Mouse (Mus musculus): Measurements from ENCODE around the gene Bag6. TPM values are rescaled to one million over a fixed set of nuclear protein-coding genes. Genes with fewer than 3 reads are reported as not detected.

Bag6 gene
- polyA plus RNA-seq, 1 experiment from 2014 or later, result 73.6 TPM

DNA sequence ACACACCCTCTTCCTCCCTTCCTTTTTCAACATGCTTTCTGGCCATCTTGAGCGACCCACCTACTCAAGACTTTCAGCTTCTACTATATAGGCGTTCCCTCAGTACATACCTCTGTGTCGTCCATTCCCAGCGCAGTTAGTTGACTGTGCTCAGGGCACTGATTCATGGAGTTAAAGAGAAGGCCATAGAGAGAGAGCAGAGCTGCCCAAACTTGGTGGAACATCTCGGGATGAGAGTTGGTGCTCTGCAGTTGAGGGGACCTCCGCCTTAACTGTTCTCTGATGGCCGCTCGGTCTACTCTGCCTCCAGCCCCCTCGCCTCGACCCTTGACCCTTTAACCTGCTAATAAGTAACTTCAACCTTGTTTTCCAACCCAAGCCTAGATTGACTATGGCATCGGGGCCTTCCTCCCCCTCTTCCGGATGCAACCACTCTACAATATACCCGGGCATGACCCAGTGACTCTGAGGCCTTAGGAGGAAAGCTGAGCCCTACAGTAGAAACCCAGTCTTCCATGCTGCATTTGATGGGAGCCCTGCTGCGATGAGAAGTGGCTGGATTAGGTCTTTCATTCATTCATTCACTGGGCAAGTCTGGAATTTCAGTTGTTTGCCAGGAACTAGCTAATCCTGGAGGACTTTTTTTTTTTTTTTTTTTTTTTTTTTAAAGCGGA lies 3.3 kb upstream of the Bag6 start, which contains the start of gene Apom:
Apom (minus strand) TSS at position 551 of the 674 bp plus-strand sequence.
- Histone ChIP-seq H3K4me2 (peak within 1 kb of the TSS; percentile 62), H3K4me3 (ENCODE audit: low read depth, low read length) (peak within 1 kb of the TSS; percentile 47), H3K27ac (ENCODE audit: low read depth, low read length) (peak within 1 kb of the TSS; percentile 61), H3K9me3 (ENCODE audit: control insufficient read depth, low read length) (no peaks in the 10 kb centered on the region), H3K9ac (ENCODE audit: low read depth, low read length) (peak within 1 kb of the TSS; percentile 7; the same call in 1 of the 2 replicates), H3K36me3 (ENCODE audit: control insufficient read depth, insufficient read depth, low read length) (peaks cover 6% of the 10 kb centered on the region; the same call in 1 of the 2 replicates), H3K27me3 (replicated peaks; ENCODE audit: control insufficient read depth, insufficient read depth, low read length) (no peaks in the 10 kb centered on the region), H3K4me1 (replicated peaks; ENCODE audit: control insufficient read depth, insufficient read depth, low read length) (peaks cover 13% of the 10 kb centered on the region)
- 74% methylated on average over 15 of the region's 15 CpGs for WGBS
- ATAC-seq (replicated peaks; ENCODE audit: low FRiP score) (no peak), DNase-seq (ENCODE audit: low spot score) (no peak)

DNA sequence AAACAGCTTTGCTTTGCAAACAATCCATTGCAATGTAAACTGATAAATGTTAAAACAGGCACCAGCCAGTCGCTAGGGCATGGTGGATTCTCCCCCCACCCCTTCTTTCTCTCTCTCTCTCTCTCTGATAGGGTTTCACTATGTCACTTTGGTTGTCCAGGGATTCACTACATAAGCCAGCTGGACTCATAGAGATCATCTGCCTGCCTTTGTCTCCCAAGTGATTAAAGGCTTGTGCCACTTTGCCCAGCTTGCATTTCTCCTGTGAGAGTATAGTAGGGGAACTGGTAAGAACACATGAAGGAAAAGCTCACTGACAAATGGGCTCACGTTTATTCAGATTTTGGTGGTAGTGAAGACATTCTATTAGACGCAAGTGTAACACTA lies 2.8 kb upstream of the Bag6 start:
- H3K36me3 ChIP-seq (ENCODE audit: control insufficient read depth, insufficient read depth, low read length), result peaks cover 6% of the 10 kb centered on the region; the same call in 1 of the 2 replicates
- H3K4me3 ChIP-seq (ENCODE audit: low read depth, low read length), result no peak overlapping the region
- H3K27ac ChIP-seq (ENCODE audit: low read depth, low read length), result peak overlapping the region; percentile 61; the same call in 1 of the 2 replicates
- WGBS, result 73% methylated on average over 3 of the region's 3 CpGs
- ATAC-seq (replicated peaks; ENCODE audit: low FRiP score) (no peak), DNase-seq (ENCODE audit: low spot score) (no peak)
- no peaks in the 10 kb centered on the region for H3K27me3 ChIP-seq (replicated peaks; ENCODE audit: control insufficient read depth, insufficient read depth, low read length)
- peaks cover 17% of the 10 kb centered on the region for H3K4me1 ChIP-seq (replicated peaks; ENCODE audit: control insufficient read depth, insufficient read depth, low read length)
- H3K9ac ChIP-seq (ENCODE audit: low read depth, low read length), result no peak overlapping the region
- H3K4me2 ChIP-seq, result no peak overlapping the region
- no peaks in the 10 kb centered on the region for H3K9me3 ChIP-seq (ENCODE audit: control insufficient read depth, low read length)

DNA sequence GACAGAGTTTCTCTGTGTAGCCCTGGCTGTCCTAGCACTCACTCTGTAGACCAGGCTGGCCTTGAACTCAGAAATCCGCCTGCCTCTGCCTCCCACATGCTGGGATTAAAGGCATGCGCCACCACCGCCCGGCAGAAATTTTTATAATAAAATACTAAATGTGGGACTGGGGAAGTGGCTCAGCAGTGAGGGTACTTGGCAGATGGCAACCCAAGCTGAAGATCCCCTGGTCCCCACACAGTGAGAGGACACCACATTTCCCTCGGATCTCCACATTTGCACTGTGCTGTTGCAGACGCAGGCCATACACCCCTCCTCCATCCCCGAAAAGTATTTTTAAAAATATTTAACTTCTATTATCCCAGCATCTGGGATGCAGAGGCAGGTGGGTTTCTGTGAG lies 1.5 kb upstream of the Bag6 start:
- H3K27me3 ChIP-seq (replicated peaks; ENCODE audit: control insufficient read depth, insufficient read depth, low read length), result no peaks in the 10 kb centered on the region
- H3K9me3 ChIP-seq (ENCODE audit: control insufficient read depth, low read length), result no peaks in the 10 kb centered on the region
- no peak overlapping the region for H3K4me2 ChIP-seq
- 92% methylated on average over 7 of the region's 7 CpGs for WGBS
- H3K4me1 ChIP-seq (replicated peaks; ENCODE audit: control insufficient read depth, insufficient read depth, low read length), result peaks cover 18% of the 10 kb centered on the region
- 0 out of 2 replicates have a peak overlapping the region, but pooled peaks have one; percentile 10 for H3K9ac ChIP-seq (ENCODE audit: low read depth, low read length)
- no peak overlapping the region for H3K27ac ChIP-seq (ENCODE audit: low read depth, low read length)
- DNase-seq (ENCODE audit: low spot score) (no peak), ATAC-seq (replicated peaks; ENCODE audit: low FRiP score) (no peak)
- H3K36me3 ChIP-seq (ENCODE audit: control insufficient read depth, insufficient read depth, low read length), result peaks cover 5% of the 10 kb centered on the region
- H3K4me3 ChIP-seq (ENCODE audit: low read depth, low read length), result no peak overlapping the region

DNA sequence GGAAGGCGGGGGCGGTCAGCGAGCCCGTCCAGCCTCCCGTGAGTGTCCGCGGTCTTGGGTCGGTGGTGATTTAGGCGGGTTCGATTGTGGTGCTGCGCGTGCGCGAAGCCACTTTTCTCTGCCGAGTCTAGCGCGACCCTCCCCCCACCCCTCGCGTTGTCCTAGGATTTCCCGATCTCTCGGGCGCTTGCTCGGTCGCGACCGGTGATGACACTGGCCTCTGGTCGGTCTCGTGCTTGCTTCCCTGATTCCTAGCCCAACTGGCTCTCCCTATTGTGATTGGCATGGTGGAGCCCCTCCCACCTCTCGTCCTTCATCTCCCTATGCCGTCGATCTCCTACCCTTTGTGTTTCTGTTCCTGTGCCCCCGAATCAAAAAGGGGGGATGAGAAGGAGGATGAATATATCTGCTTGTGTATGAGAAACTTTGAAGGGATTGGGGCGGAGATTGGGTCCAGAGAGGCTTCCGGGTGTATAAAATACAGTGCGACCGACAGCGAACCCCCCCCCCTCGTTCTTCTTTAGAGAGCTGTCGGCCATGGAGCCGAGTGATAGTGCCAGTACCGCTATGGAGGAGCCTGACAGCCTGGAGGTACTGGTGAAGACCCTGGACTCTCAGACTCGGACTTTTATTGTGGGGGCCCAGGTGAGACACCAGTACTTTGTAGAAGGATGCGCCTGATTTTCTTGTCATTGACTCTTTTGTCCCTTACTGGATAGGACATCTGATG lies 778 bp downstream of the Bag6 start:
- H3K4me1 ChIP-seq (replicated peaks; ENCODE audit: control insufficient read depth, insufficient read depth, low read length), result peaks cover 18% of the 10 kb centered on the region
- H3K27me3 ChIP-seq (replicated peaks; ENCODE audit: control insufficient read depth, insufficient read depth, low read length), result no peaks in the 10 kb centered on the region
- peak overlapping the region; percentile 92 for H3K27ac ChIP-seq (ENCODE audit: low read depth, low read length)
- H3K36me3 ChIP-seq (ENCODE audit: control insufficient read depth, insufficient read depth, low read length), result peaks cover 23% of the 10 kb centered on the region
- H3K4me2 ChIP-seq, result peak overlapping the region; percentile 97
- ATAC-seq (replicated peaks; ENCODE audit: low FRiP score) (peak; percentile 53), DNase-seq (ENCODE audit: low spot score) (no peak)
- H3K9ac ChIP-seq (ENCODE audit: low read depth, low read length), result peak overlapping the region; percentile 84
- peak overlapping the region; percentile 90 for H3K4me3 ChIP-seq (ENCODE audit: low read depth, low read length)
- H3K9me3 ChIP-seq (ENCODE audit: control insufficient read depth, low read length), result no peaks in the 10 kb centered on the region
- under 1% methylated on average over 39 of the region's 43 CpGs for WGBS

DNA sequence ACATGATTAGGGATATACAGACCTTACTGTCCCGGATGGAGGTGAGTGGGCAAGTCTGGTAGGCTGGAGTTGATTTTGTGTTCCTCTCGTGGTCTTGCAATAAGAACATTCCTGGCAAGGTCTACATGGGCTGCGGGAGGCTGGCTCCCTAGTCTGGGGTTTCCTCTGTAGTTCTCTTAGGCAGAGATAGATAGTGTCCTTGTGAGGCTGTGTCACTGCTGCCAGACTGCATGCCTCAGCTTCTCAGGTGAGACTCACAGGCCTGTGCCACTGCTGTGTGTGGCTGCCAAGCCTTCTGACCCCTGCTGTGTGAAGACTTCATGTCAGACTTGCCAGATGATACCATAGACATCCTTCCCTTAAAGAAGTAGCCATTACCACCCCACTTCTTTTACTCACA lies 4.3 kb downstream of the Bag6 start:
- H3K9ac ChIP-seq (ENCODE audit: low read depth, low read length), result no peak overlapping the region
- 90% methylated on average over 3 of the region's 3 CpGs for WGBS
- peaks cover 58% of the 10 kb centered on the region for H3K36me3 ChIP-seq (ENCODE audit: control insufficient read depth, insufficient read depth, low read length)
- H3K4me1 ChIP-seq (replicated peaks; ENCODE audit: control insufficient read depth, insufficient read depth, low read length), result peaks cover 18% of the 10 kb centered on the region
- no peak for ATAC-seq (replicated peaks; ENCODE audit: low FRiP score)
- H3K27ac ChIP-seq (ENCODE audit: low read depth, low read length), result no peak overlapping the region
- H3K4me3 ChIP-seq (ENCODE audit: low read depth, low read length), result no peak overlapping the region
- H3K9me3 ChIP-seq (ENCODE audit: control insufficient read depth, low read length), result no peaks in the 10 kb centered on the region; the same call in 1 of the 2 replicates
- no peaks in the 10 kb centered on the region for H3K27me3 ChIP-seq (replicated peaks; ENCODE audit: control insufficient read depth, insufficient read depth, low read length)
- no peak overlapping the region for H3K4me2 ChIP-seq
- DNase-seq (ENCODE audit: low spot score), result no peak

DNA sequence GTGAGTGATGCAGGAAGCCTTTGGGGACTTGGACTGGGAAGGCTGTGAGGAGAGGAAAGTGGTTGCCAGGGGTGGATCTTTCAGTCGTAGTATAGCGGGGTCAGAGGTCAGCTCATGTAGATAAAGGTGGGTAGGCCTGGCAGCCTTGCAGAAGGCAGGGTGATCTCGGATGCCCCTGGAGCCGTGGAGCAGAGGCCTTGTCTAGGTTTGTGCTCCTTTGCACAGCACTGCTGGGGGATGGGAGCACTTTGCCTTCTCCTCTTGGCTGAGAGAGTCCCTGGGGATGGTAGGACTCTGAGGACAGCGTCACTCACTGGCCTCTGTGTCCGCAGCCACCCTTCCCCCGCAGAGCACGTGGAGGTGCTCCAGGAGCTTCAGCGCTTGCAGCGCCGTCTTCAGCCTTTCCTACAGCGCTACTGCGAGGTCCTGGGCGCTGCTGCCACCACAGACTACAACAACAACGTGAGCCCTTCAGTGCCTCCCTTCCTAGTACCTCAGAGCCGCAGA lies 5.6 kb downstream of the Bag6 start:
- H3K9ac ChIP-seq (ENCODE audit: low read depth, low read length), result no peak overlapping the region
- H3K27ac ChIP-seq (ENCODE audit: low read depth, low read length), result no peak overlapping the region
- WGBS, result 77% methylated on average over 16 of the region's 16 CpGs
- no peak overlapping the region for H3K4me2 ChIP-seq
- ATAC-seq (replicated peaks; ENCODE audit: low FRiP score) (no peak), DNase-seq (ENCODE audit: low spot score) (no peak)
- peaks cover 69% of the 10 kb centered on the region for H3K36me3 ChIP-seq (ENCODE audit: control insufficient read depth, insufficient read depth, low read length)
- H3K9me3 ChIP-seq (ENCODE audit: control insufficient read depth, low read length), result no peaks in the 10 kb centered on the region; the same call in 1 of the 2 replicates
- H3K4me1 ChIP-seq (replicated peaks; ENCODE audit: control insufficient read depth, insufficient read depth, low read length), result peaks cover 18% of the 10 kb centered on the region
- no peaks in the 10 kb centered on the region for H3K27me3 ChIP-seq (replicated peaks; ENCODE audit: control insufficient read depth, insufficient read depth, low read length)
- H3K4me3 ChIP-seq (ENCODE audit: low read depth, low read length), result no peak overlapping the region

DNA sequence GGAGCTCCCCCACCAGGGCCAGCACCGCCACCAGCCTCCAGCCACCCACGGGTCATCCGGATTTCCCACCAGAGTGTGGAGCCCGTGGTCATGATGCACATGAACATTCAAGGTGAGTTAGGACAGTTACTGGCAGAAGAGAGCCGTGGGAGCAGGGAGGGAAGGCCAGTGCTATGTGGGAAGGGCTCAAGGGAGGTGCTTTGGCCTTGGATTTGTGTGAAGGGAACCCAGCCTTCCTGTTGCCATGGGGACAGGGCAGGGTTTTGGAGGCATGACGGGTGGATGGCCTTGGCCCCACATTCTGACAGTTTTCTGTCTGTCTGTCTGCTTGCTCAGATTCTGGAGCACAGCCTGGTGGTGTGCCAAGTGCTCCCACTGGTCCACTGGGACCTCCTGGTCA lies 7.0 kb downstream of the Bag6 start:
- Histone ChIP-seq H3K4me1 (replicated peaks; ENCODE audit: control insufficient read depth, insufficient read depth, low read length) (peaks cover 9% of the 10 kb centered on the region), H3K4me3 (ENCODE audit: low read depth, low read length) (no peak overlapping the region), H3K27me3 (replicated peaks; ENCODE audit: control insufficient read depth, insufficient read depth, low read length) (no peaks in the 10 kb centered on the region), H3K36me3 (ENCODE audit: control insufficient read depth, insufficient read depth, low read length) (peaks cover 82% of the 10 kb centered on the region), H3K27ac (ENCODE audit: low read depth, low read length) (no peak overlapping the region), H3K9ac (ENCODE audit: low read depth, low read length) (no peak overlapping the region), H3K4me2 (no peak overlapping the region), H3K9me3 (ENCODE audit: control insufficient read depth, low read length) (no peaks in the 10 kb centered on the region; the same call in 1 of the 2 replicates)
- DNase-seq (ENCODE audit: low spot score) (no peak), ATAC-seq (replicated peaks; ENCODE audit: low FRiP score) (no peak)
- WGBS, result 92% methylated on average over 6 of the region's 6 CpGs

DNA sequence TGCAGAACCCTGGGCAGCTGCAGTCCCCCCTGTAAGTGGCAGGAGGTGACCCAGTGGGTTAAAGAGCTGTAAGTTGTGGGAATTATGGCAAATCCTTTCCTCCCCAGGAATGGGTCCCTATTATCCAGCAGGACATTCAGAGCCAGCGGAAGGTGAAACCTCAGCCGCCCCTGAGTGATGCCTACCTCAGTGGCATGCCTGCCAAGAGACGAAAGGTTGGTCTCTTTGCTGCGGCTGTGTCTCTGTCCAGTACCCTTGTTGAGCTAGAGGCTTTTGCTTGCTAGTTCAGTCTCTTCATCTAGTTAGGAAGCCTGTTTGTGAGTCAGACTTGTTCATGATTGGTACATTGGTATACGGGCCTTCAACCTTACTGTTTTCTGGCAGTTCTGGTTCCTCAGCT lies 11.2 kb downstream of the Bag6 start:
- no peaks in the 10 kb centered on the region; the same call in 1 of the 2 replicates for H3K9me3 ChIP-seq (ENCODE audit: control insufficient read depth, low read length)
- H3K9ac ChIP-seq (ENCODE audit: low read depth, low read length), result no peak overlapping the region
- no peaks in the 10 kb centered on the region for H3K27me3 ChIP-seq (replicated peaks; ENCODE audit: control insufficient read depth, insufficient read depth, low read length)
- no peaks in the 10 kb centered on the region for H3K4me1 ChIP-seq (replicated peaks; ENCODE audit: control insufficient read depth, insufficient read depth, low read length)
- DNase-seq (ENCODE audit: low spot score) (no peak), ATAC-seq (replicated peaks; ENCODE audit: low FRiP score) (no peak)
- no peak overlapping the region for H3K4me3 ChIP-seq (ENCODE audit: low read depth, low read length)
- 85% methylated on average over 5 of the region's 5 CpGs for WGBS
- H3K36me3 ChIP-seq (ENCODE audit: control insufficient read depth, insufficient read depth, low read length), result peaks cover 83% of the 10 kb centered on the region
- no peak overlapping the region for H3K4me2 ChIP-seq
- no peak overlapping the region for H3K27ac ChIP-seq (ENCODE audit: low read depth, low read length)
